Mouse (Mus musculus): Measurements from ENCODE around the gene Gm8300. TPM values are rescaled to one million over a fixed set of nuclear protein-coding genes. Genes with fewer than 3 reads are reported as not detected.

Gene Gm8300
- not detected for polyA plus RNA-seq (2014; fragmentation: Illumina TruSeq; extraction: RNeasy Lipid Tissue Mini Kit (QIAGEN cat#74804); ENCODE audit: low read depth, low replicate concordance)

GRCm38 (mm10) chr12:87514016-87514415 lies at the start of gene Gm8300:
TSS of gene Gm8300 (plus strand) at chr12:87514316.

GRCm38 (mm10) chr12:87471964-87472786 lies 41.9 kb upstream of the Gm8300 start, which contains the start of gene Snw1:
TSS of gene Snw1 (minus strand) at chr12:87472274.

GRCm38 (mm10) chr12:87494421-87494820 lies 19.7 kb upstream of the Gm8300 start, which contains the start of gene Gm5788:
TSS of gene Gm5788 (plus strand) at chr12:87494721.

Other genes with a start within 250 kb of the Gm8300 start
- gene Vipas39, start 248.1 kb upstream of the Gm8300 start, polyA plus RNA-seq (2014; fragmentation: Illumina TruSeq; extraction: RNeasy Lipid Tissue Mini Kit (QIAGEN cat#74804); ENCODE audit: low read depth, low replicate concordance) = 32.3 TPM
- 181 TPM for gene Ahsa1, start 247.8 kb upstream of the Gm8300 start, polyA plus RNA-seq (2014; fragmentation: Illumina TruSeq; extraction: RNeasy Lipid Tissue Mini Kit (QIAGEN cat#74804); ENCODE audit: low read depth, low replicate concordance)
- not detected for gene Ism2, start 214.6 kb upstream of the Gm8300 start, polyA plus RNA-seq (2014; fragmentation: Illumina TruSeq; extraction: RNeasy Lipid Tissue Mini Kit (QIAGEN cat#74804); ENCODE audit: low read depth, low replicate concordance)
- 15.7 TPM for gene Sptlc2, start 126.0 kb upstream of the Gm8300 start, polyA plus RNA-seq (2014; fragmentation: Illumina TruSeq; extraction: RNeasy Lipid Tissue Mini Kit (QIAGEN cat#74804); ENCODE audit: low read depth, low replicate concordance)
- gene Slirp, start 70.4 kb upstream of the Gm8300 start, polyA plus RNA-seq (2014; fragmentation: Illumina TruSeq; extraction: RNeasy Lipid Tissue Mini Kit (QIAGEN cat#74804); ENCODE audit: low read depth, low replicate concordance) = 78.2 TPM
- 8.1 TPM for gene Alkbh1, start 70.3 kb upstream of the Gm8300 start, polyA plus RNA-seq (2014; fragmentation: Illumina TruSeq; extraction: RNeasy Lipid Tissue Mini Kit (QIAGEN cat#74804); ENCODE audit: low read depth, low replicate concordance)
- 52.6 TPM for gene Snw1, start 42.0 kb upstream of the Gm8300 start, polyA plus RNA-seq (2014; fragmentation: Illumina TruSeq; extraction: RNeasy Lipid Tissue Mini Kit (QIAGEN cat#74804); ENCODE audit: low read depth, low replicate concordance)
- not detected for gene Gm5788, start 19.6 kb upstream of the Gm8300 start, polyA plus RNA-seq (2014; fragmentation: Illumina TruSeq; extraction: RNeasy Lipid Tissue Mini Kit (QIAGEN cat#74804); ENCODE audit: low read depth, low replicate concordance)
- not detected for gene Oog1, start 88.4 kb downstream of the Gm8300 start, polyA plus RNA-seq (2014; fragmentation: Illumina TruSeq; extraction: RNeasy Lipid Tissue Mini Kit (QIAGEN cat#74804); ENCODE audit: low read depth, low replicate concordance)
- gene Gm4027, start 104.6 kb downstream of the Gm8300 start, polyA plus RNA-seq (2014; fragmentation: Illumina TruSeq; extraction: RNeasy Lipid Tissue Mini Kit (QIAGEN cat#74804); ENCODE audit: low read depth, low replicate concordance) = not detected
- not detected for gene Gm16381, start 130.3 kb downstream of the Gm8300 start, polyA plus RNA-seq (2014; fragmentation: Illumina TruSeq; extraction: RNeasy Lipid Tissue Mini Kit (QIAGEN cat#74804); ENCODE audit: low read depth, low replicate concordance)